Mouse (Mus musculus) urinary bladder, adult 2 months (tissue): ENCODE measurements around the gene Gm3488. TPM values are rescaled to one million over a fixed set of nuclear protein-coding genes. Genes with fewer than 3 reads are reported as not detected.
"Not testable (repeated sequence)": the region's sequence is repeated elsewhere in the genome, so short reads cannot be mapped to it uniquely, and the experiment has no call there.

Experiments used
- DNase-seq: peaks from one replicate; pipeline ENCODE4 v3.0.0; 2022; ENCODE audit warnings: low spot score
- polyA plus RNA-seq: library from polyadenylated mRNA; depleted of rRNA; stranded (reverse); fragments of >200 nt; gene quantifications from 2 replicates; pipeline ENCODE4 v1.2.3, GENCODE M21; 2012; rRNA removed

Gm3488 gene
- polyA plus RNA-seq: 0.18 and 0.19 TPM in 2 replicates

DNA sequence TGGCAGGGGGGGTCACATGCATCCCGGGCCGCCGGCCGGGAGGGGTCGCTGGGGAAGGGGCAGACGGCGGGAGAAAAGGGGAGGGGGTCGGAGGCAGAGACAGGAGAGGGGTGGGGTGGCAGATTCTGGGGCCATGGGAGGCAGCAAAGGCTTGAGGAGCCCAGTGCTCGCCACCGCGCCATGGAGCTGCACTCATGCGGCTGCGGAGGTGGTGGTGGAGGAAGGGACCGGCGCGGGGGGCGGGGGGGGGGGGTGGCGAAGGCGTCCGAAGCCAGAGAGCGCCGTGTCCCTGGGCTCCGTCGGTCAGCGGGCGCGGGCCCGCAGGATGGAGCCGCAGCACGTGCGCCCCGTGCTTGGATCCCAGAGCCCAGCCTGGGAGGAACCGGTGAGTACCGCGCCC, at the start of gene Gm3488:
TSS of gene Gm3488 (plus strand) at position 301 of the 400 bp plus-strand sequence.
- not testable (repeated sequence) for DNase-seq

DNA sequence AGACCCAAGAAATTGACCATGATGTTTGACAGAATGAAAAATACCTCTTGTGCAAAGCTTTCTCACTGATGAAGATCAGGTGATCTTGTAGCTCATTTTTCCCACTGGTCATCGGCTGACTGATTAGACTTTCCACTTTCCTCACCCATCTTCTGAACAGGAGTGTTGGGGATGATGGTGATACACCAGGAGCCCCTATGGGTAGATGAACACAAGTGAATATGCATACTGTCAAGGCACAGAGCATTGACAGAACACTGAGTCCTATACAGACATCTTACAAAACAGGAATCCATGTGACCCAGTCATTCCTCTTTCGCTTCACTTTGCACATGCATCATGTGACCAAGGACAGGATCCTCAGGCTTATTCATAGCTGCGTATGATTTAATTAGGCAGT, 46.1 kb upstream of the Gm3488 start, which contains the start of gene Gm3194:
TSS of gene Gm3194 (minus strand) at position 101 of the 400 bp plus-strand sequence.
- not testable (repeated sequence) for DNase-seq

DNA sequence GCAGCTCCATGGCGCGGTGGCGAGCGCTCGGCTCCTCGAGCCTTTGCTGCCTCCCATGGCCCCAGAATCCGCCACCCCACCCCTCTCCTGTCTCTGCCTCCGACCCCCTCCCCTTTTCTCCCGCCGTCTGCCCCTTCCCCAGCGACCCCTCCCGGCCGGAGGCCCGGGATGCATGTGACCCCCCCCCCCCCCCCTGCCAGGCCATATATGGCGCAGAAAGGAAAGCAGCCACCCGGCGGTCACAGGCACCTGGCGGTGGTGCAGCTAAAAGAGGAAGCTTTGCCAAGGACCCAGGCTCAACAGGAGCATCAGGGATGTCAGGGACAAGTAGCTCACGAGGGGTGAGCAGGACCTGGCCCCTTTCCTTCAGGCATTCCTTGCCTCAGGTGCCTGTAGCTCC, 41.0 kb upstream of the Gm3488 start:
- not testable (repeated sequence) for DNase-seq

GRCm38 (mm10) chr14:5477730-5478129, 23.7 kb upstream of the Gm3488 start, which contains the start of gene Gm8246:
Gene Gm8246 (minus strand): TSS chr14:5477830.
- DNase-seq: not testable (repeated sequence)

- not testable (repeated sequence) for DNase-seq
Measured at GRCm38 (mm10) chr14:5483907-5484306, 17.6 kb upstream of the Gm3488 start, which contains the start of gene Gm3187. Gene Gm3187 (plus strand): TSS chr14:5484207.

DNA sequence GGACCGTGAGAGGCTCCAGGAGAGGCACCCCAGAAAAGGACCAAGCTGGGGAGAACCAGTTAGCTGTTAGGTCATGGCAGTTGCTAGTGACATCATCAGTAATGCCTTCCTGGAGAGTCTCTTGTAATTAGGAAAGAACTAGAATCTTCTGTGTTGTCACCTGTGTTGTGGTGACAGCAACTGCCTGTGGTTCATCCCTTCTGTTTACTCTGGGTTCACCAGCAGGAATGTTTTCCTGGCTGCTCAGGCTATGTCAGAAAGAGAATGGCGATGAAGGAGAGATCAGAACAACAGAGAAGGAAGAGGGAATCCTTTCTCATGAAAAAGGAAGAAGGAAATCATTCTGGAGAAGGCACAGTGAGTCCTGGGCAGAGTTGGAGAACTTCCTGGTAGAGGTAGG, 36.7 kb downstream of the Gm3488 start, which contains the start of gene Gm3532:
TSS of gene Gm3532 (plus strand) at position 301 of the 400 bp plus-strand sequence.
- not testable (repeated sequence) for DNase-seq

Other genes starting within 250 kb of the Gm3488 start
- gene Gm3526, start 241.1 kb upstream of the Gm3488 start, polyA plus RNA-seq: not detected in 2 replicates
- not detected in 2 replicates for gene Gm3542, start 166.7 kb upstream of the Gm3488 start, polyA plus RNA-seq
- gene Gm3500, start 112.6 kb upstream of the Gm3488 start, polyA plus RNA-seq: 0.68 and 1.0 TPM in 2 replicates
- gene Gm3194, start 46.2 kb upstream of the Gm3488 start, polyA plus RNA-seq: 2.2 and 3.1 TPM in 2 replicates
- not detected in 2 replicates for gene Gm8246, start 23.8 kb upstream of the Gm3488 start, polyA plus RNA-seq
- gene Gm3187, start 17.5 kb upstream of the Gm3488 start, polyA plus RNA-seq: not detected in 2 replicates
- gene Gm3532, start 36.8 kb downstream of the Gm3488 start, polyA plus RNA-seq: not detected in 2 replicates
- not detected in 2 replicates for gene Gm8265, start 131.4 kb downstream of the Gm3488 start, polyA plus RNA-seq
- gene Gm9603, start 185.8 kb downstream of the Gm3488 start, polyA plus RNA-seq: not detected in 2 replicates
- 1.1 and 1.9 TPM in 2 replicates for gene Gm3373, start 239.9 kb downstream of the Gm3488 start, polyA plus RNA-seq